Mouse (Mus musculus) ovary, adult 2 months (tissue): ENCODE measurements around the gene Npb. TPM values are rescaled to one million over a fixed set of nuclear protein-coding genes. Genes with fewer than 3 reads are reported as not detected.

Source experiments
- polyA plus RNA-seq: library from polyadenylated mRNA; depleted of rRNA; stranded (reverse); fragments of >200 nt; gene quantifications from 2 replicates; pipeline ENCODE4 v1.2.3, GENCODE M21; 2012; rRNA removed

The Npb gene
- 2.6 and 4.4 TPM in 2 replicates for polyA plus RNA-seq

GRCm38 (mm10) chr11:120608241-120609034, at the start of gene Npb:
Gene Npb, plus strand, starts transcription at chr11:120608477.

GRCm38 (mm10) chr11:120572752-120573584, 35.3 kb upstream of the Npb start, which contains the start of gene P4hb:
Gene P4hb, minus strand, starts transcription at chr11:120573253.

GRCm38 (mm10) chr11:120581490-120582267, 26.6 kb upstream of the Npb start, which contains the start of gene Arhgdia:
Gene Arhgdia, minus strand, starts transcription at chr11:120581624.

GRCm38 (mm10) chr11:120598283-120598989, 9.8 kb upstream of the Npb start, which contains the start of the genes Alyref and Anapc11:
Gene Alyref, minus strand, starts transcription at chr11:120598365.
Gene Anapc11, plus strand, starts transcription at chr11:120598421.

GRCm38 (mm10) chr11:120617519-120618112, 9.3 kb downstream of the Npb start, which contains the start of gene Pcyt2:
Gene Pcyt2, minus strand, starts transcription at chr11:120617936.

GRCm38 (mm10) chr11:120625152-120625775, 17.0 kb downstream of the Npb start, which contains the start of gene Sirt7:
Gene Sirt7, minus strand, starts transcription at chr11:120625240.

GRCm38 (mm10) chr11:120633520-120634343, 25.5 kb downstream of the Npb start, which contains the start of gene Mafg:
Gene Mafg, minus strand, starts transcription at chr11:120633600.

GRCm38 (mm10) chr11:120643601-120643987, 35.3 kb downstream of the Npb start, which contains the start of gene Pycr1:
Gene Pycr1, minus strand, starts transcription at chr11:120643769.

GRCm38 (mm10) chr11:120648001-120648476, 39.8 kb downstream of the Npb start, which contains the start of gene Myadml2:
Gene Myadml2, minus strand, starts transcription at chr11:120648158.

Other genes starting within 250 kb of the Npb start
- gene Fscn2, start 246.9 kb upstream of the Npb start, polyA plus RNA-seq, result 0.22 and 0.51 TPM in 2 replicates
- gene Faap100, start 229.7 kb upstream of the Npb start, polyA plus RNA-seq, result 110 and 134 TPM in 2 replicates
- gene Nploc4, start 170.8 kb upstream of the Npb start, polyA plus RNA-seq, result 106 and 121 TPM in 2 replicates
- gene Tspan10, start 165.8 kb upstream of the Npb start, polyA plus RNA-seq, result 0.13 TPM in 1 of 2 replicates, not detected in the other
- gene Pde6g, start 155.0 kb upstream of the Npb start, polyA plus RNA-seq, result 1.1 and 1.2 TPM in 2 replicates
- gene Oxld1, start 150.4 kb upstream of the Npb start, polyA plus RNA-seq, result 30.5 and 34.8 TPM in 2 replicates
- 13.1 and 17.5 TPM in 2 replicates for gene Ccdc137, start 150.4 kb upstream of the Npb start, polyA plus RNA-seq
- 31.1 and 35.0 TPM in 2 replicates for gene Arl16, start 140.9 kb upstream of the Npb start, polyA plus RNA-seq
- 115 and 155 TPM in 2 replicates for gene Mrpl12, start 123.9 kb upstream of the Npb start, polyA plus RNA-seq
- 226 and 229 TPM in 2 replicates for gene Slc25a10, start 116.6 kb upstream of the Npb start, polyA plus RNA-seq
- 2.3 and 3.3 TPM in 2 replicates for gene Gcgr, start 77.8 kb upstream of the Npb start, polyA plus RNA-seq
- 185 and 195 TPM in 2 replicates for gene Mcrip1, start 58.8 kb upstream of the Npb start, polyA plus RNA-seq
- gene Ppp1r27, start 57.3 kb upstream of the Npb start, polyA plus RNA-seq, result not detected in 2 replicates
- gene P4hb, start 35.2 kb upstream of the Npb start, polyA plus RNA-seq, result 355 TPM in 2 replicates
- gene Arhgdia, start 26.9 kb upstream of the Npb start, polyA plus RNA-seq, result 779 and 887 TPM in 2 replicates
- gene Alyref, start 10.1 kb upstream of the Npb start, polyA plus RNA-seq, result 30.8 and 42.7 TPM in 2 replicates
- 189 and 219 TPM in 2 replicates for gene Anapc11, start 10.1 kb upstream of the Npb start, polyA plus RNA-seq
- gene Pcyt2, start 9.5 kb downstream of the Npb start, polyA plus RNA-seq, result 279 and 305 TPM in 2 replicates
- gene Sirt7, start 16.8 kb downstream of the Npb start, polyA plus RNA-seq, result 77.5 and 98.2 TPM in 2 replicates
- gene Mafg, start 25.1 kb downstream of the Npb start, polyA plus RNA-seq, result 75.0 and 78.0 TPM in 2 replicates
- gene Pycr1, start 35.3 kb downstream of the Npb start, polyA plus RNA-seq, result 10.8 and 14.3 TPM in 2 replicates
- 0.18 TPM in 1 of 2 replicates, not detected in the other for gene Myadml2, start 39.7 kb downstream of the Npb start, polyA plus RNA-seq
- 12.7 and 13.6 TPM in 2 replicates for gene Notum, start 52.7 kb downstream of the Npb start, polyA plus RNA-seq
- 130 and 142 TPM in 2 replicates for gene Aspscr1, start 64.5 kb downstream of the Npb start, polyA plus RNA-seq
- gene Cenpx, start 105.3 kb downstream of the Npb start, polyA plus RNA-seq, result 57.2 and 79.0 TPM in 2 replicates
- gene Lrrc45, start 105.4 kb downstream of the Npb start, polyA plus RNA-seq, result 97.4 and 99.6 TPM in 2 replicates
- gene Rac3, start 113.0 kb downstream of the Npb start, polyA plus RNA-seq, result 54.5 and 76.4 TPM in 2 replicates
- gene Dcxr, start 118.8 kb downstream of the Npb start, polyA plus RNA-seq, result 317 and 369 TPM in 2 replicates
- 193 and 267 TPM in 2 replicates for gene Cbr2, start 123.6 kb downstream of the Npb start, polyA plus RNA-seq
- gene Hmga1b, start 154.3 kb downstream of the Npb start, polyA plus RNA-seq, result 0.31 and 7.3 TPM in 2 replicates
- gene Rfng, start 175.7 kb downstream of the Npb start, polyA plus RNA-seq, result 74.0 and 77.8 TPM in 2 replicates
- gene Gps1, start 175.8 kb downstream of the Npb start, polyA plus RNA-seq, result 283 and 304 TPM in 2 replicates
- 54.8 and 64.2 TPM in 2 replicates for gene Dus1l, start 187.9 kb downstream of the Npb start, polyA plus RNA-seq
- 1,315 and 1,722 TPM in 2 replicates for gene Fasn, start 216.1 kb downstream of the Npb start, polyA plus RNA-seq